Mouse (Mus musculus) gastrocnemius, postnatal 4 days (tissue): ENCODE measurements around the gene Synpo2l. TPM values are rescaled to one million over a fixed set of nuclear protein-coding genes. Genes with fewer than 3 reads are reported as not detected.

Experiments
- microRNA-seq: library from miRNA; unstranded; fragments of <30 nt; microRNA quantifications from one replicate; pipeline ENCODE4 v1.2.0, GENCODE M21; 2021
- total RNA-seq, 2 experiments: library from RNA; stranded (reverse); gene quantifications; 2 replicates each; pipeline ENCODE4 v1.2.3; 2021

The Synpo2l gene
- total RNA-seq, 2 experiments from 2014 or later, result 274 to 291 TPM

Small RNA genes lying within 50 kb of the gene (microRNA-seq; reads per million reads assigned to microRNA genes)
- gene Mir6946, result not detected

Other genes with a start within 250 kb of the Synpo2l start
- gene Cfap70, start 216.1 kb downstream of the Synpo2l start, total RNA-seq, result under 1 TPM; 0.21 to 0.64 TPM
- gene Anxa7, start 188.2 kb downstream of the Synpo2l start, total RNA-seq, result 10 to 100 TPM; 43.1 to 52.3 TPM
- gene Mss51, start 171.5 kb downstream of the Synpo2l start, total RNA-seq, result 1 to 10 TPM; 2.6 to 5.7 TPM
- 100 to 1,000 TPM; 116 to 125 TPM for gene Ppp3cb, start 121.8 kb downstream of the Synpo2l start, total RNA-seq
- gene Usp54, start 27.3 kb downstream of the Synpo2l start, total RNA-seq, result 10 to 100 TPM; 12.6 to 14.3 TPM
- gene Myoz1, start 11.8 kb downstream of the Synpo2l start, total RNA-seq, result 1,000 to 10,000 TPM; 1,287 to 1,360 TPM
- gene Sec24c, start 6.0 kb upstream of the Synpo2l start, total RNA-seq, result 10 to 100 TPM; 95.4 to 97.9 TPM
- gene Fut11, start 26.6 kb upstream of the Synpo2l start, total RNA-seq, result 10 to 100 TPM; 16.0 to 16.4 TPM
- 10 to 100 TPM; 78.0 to 85.7 TPM for gene Chchd1, start 34.7 kb upstream of the Synpo2l start, total RNA-seq
- gene Zswim8, start 39.2 kb upstream of the Synpo2l start, total RNA-seq, result 10 to 100 TPM; 81.5 to 83.6 TPM
- 10 to 100 TPM; 22.8 to 26.7 TPM for gene Ndst2, start 66.2 kb upstream of the Synpo2l start, total RNA-seq
- gene Camk2g, start 125.7 kb upstream of the Synpo2l start, total RNA-seq, result 10 to 100 TPM; 92.5 to 94.3 TPM
- 10 to 100 TPM; 25.8 to 28.2 TPM for gene Plau, start 168.3 kb upstream of the Synpo2l start, total RNA-seq